Mouse (Mus musculus): ENCODE measurements around the gene Ddr2.

GRCm38 (mm10) chr1:170112261-170112660, 1.7 kb upstream of the Ddr2 start:
- TF ChIP-seq CTCF (IDR thresholded peaks at IDR 0.05; ENCODE audit: insufficient read depth, low read depth, low read length) (no peak), POLR2A (IDR thresholded peaks at IDR 0.05; ENCODE audit: insufficient read depth, low read depth, low read length) (no peak)
